Mouse (Mus musculus): ENCODE results near the gene Mtmr14. TPM values are rescaled to one million over a fixed set of nuclear protein-coding genes. Genes with fewer than 3 reads are reported as not detected.

Mtmr14 gene
- polyA plus RNA-seq (2015; fragmentation: Nextera tagmentation; extraction: Ambion mirVana), result 42.5 and 45.4 TPM in 2 replicates

DNA sequence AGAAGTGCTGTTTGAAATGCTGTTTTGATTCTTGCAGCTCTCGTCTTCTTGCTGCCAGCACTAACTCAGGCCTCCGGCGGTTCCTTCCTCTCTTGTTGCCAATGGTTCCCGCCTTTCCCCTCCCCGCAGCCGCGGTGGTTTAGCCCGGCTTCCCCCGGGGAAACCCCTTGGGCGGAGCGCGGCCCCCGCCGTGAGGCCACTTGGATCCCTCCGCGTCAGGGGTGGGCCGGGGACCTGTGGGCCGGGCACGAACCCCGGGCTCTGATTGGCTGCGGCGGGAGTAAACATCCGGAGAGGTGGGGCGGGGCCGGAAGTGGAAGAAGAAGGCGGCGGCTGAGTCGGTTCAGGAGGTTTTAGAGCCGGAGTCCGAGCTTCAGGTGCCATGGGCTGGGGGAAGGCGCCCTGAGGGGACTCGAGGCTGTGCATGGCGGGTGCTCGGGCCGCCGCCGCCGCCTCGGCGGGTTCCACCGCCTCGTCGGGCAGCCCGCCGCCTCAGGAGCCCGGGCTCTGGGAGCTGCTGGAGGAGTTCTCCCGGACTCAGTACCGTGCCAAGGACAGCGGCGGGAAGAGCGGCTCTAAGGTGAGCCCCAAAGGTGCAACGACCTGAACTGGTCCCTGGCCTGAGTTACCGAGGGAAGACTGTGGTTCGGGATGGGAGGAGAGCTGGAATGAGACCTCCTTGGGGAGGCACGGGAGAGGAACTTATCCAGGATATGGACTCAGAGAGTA, at the start of gene Mtmr14:
Mtmr14 (plus strand) TSS at position 302 of the 729 bp plus-strand sequence.
- Histone ChIP-seq H3K27me3 (no peaks in the 10 kb centered on the region), H3K9ac (peak within 1 kb of the TSS; percentile 79), H3K9me3 (replicated peaks) (no peaks in the 10 kb centered on the region), H3K4me1 (peaks cover 20% of the 10 kb centered on the region), H3K36me3 (ENCODE audit: poor library complexity, severe bottlenecking) (peaks cover 24% of the 10 kb centered on the region), H3K4me3 (peak within 1 kb of the TSS; percentile 80), H3K27ac (peak within 1 kb of the TSS; percentile 22; the same call in 1 of the 2 replicates), H3K4me2 (peak within 1 kb of the TSS; percentile 82)
- WGBS, result under 1% methylated on average over 52 of the region's 55 CpGs
- peak; percentile 99 for ATAC-seq

DNA sequence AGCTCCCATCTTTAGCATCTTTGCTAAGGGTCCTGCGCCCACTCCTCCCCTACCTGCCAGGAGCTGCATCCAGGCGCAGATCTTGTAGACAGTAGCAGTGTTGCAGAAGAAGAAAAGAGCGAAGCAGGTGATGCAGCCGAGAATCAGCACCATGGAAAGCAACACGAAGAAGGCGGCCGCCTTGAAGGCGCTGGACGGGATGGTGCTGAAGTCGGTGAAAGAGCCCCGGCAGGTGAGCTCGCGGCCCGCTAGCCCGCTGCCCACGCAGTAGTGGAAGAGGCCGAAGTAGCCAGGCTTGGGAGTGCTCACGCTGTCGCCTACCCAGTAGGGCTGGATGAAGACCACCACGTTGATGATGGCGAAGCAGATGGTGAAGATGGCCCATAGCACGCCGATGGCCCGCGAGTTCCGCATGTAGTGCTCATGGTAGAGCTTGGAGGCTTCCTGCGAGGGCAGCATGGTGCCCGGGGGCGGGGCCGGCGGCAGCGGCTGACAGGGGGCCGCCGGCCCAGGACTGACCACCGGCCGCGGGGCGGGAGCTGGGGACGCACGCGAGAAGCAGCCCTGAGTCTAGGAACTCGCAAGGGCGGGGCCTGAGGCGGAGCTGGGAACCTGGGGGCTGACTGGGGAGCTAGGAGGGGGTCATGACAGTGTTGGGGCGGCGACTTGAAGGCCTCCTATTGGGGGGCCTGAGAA, 43.7 kb upstream of the Mtmr14 start:
- no peak overlapping the region for H3K27ac ChIP-seq
- WGBS, result 3% methylated on average over 46 of the region's 46 CpGs
- peak overlapping the region; percentile 85 for H3K4me3 ChIP-seq
- H3K9ac ChIP-seq, result peak overlapping the region; percentile 91
- H3K4me1 ChIP-seq, result peaks cover 35% of the 10 kb centered on the region
- no peaks in the 10 kb centered on the region for H3K9me3 ChIP-seq (replicated peaks)
- H3K36me3 ChIP-seq (ENCODE audit: poor library complexity, severe bottlenecking), result peaks cover 9% of the 10 kb centered on the region; the same call in 1 of the 2 replicates
- peak; percentile 64 for ATAC-seq
- H3K4me2 ChIP-seq, result peak overlapping the region; percentile 98
- H3K27me3 ChIP-seq, result no peaks in the 10 kb centered on the region

DNA sequence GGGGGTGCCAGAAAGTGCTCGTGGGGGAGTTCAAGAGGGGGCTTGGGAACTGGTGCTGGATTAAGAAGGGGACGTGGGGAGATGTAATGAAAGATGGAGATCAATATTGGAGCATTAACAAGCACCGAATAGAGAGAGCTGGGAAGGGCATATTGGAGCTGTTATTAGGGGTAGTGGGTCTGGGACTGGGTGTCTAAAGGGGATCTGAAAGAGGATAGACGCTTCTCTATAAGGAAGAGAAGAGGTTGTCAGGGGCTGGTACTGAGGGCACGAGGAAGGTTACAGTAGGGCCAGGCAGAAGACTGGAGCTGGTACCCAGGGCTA, 43.2 kb upstream of the Mtmr14 start:
- peak overlapping the region; percentile 98 for H3K4me2 ChIP-seq
- 2% methylated on average over 5 of the region's 5 CpGs for WGBS
- H3K27me3 ChIP-seq, result no peaks in the 10 kb centered on the region
- peak overlapping the region; percentile 91 for H3K9ac ChIP-seq
- H3K36me3 ChIP-seq (ENCODE audit: poor library complexity, severe bottlenecking), result peaks cover 5% of the 10 kb centered on the region; the same call in 1 of the 2 replicates
- H3K4me1 ChIP-seq, result peaks cover 35% of the 10 kb centered on the region
- H3K27ac ChIP-seq, result 0 out of 2 replicates have a peak overlapping the region, but pooled peaks have one; percentile 31
- no peak; the same call in 1 of the 2 replicates for ATAC-seq
- H3K9me3 ChIP-seq (replicated peaks), result no peaks in the 10 kb centered on the region
- peak overlapping the region; percentile 85 for H3K4me3 ChIP-seq

DNA sequence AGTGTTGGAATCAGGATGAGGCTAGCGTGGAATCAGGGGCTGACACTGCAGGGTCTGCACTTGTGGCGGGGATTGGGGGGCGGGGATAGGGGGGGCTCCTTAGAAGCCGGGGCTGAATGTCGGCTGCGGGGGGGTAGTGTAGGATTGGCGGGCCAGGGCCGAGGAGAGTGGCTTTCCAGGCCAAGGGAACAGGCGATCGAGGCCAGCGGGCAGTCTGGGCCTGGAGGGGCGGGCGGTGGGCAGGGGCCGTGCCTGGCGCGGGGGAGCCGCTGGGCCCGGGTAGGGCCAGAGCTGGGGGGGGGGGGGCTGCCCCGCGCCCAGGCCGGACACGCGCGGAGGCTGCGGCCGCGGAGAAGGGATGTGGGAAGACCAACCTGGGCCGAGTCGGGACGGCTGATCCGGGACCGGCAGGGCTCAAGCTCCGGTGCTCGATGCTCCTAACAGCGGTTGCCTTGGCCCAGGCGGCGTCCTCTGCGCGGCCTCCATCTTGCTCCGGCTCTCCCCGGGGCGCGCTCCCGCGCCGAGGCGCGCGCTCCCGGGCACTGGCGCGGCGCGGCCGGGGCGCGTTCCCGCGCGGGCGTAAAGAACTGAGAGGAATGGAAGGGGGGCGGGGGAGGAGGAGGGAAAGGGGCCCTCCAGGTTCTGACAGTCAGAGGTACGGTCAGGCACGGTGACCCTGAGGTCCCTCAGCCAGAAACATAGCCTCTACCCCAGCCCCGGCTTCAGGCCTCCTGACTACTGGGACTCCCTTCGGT, 42.6 kb upstream of the Mtmr14 start, which contains the start of gene Lhfpl4:
Lhfpl4 (minus strand) TSS at position 544 of the 755 bp plus-strand sequence.
- ATAC-seq, result peak; percentile 83
- Histone ChIP-seq H3K9ac (peak within 1 kb of the TSS; percentile 91), H3K36me3 (ENCODE audit: poor library complexity, severe bottlenecking) (peaks cover 5% of the 10 kb centered on the region; the same call in 1 of the 2 replicates), H3K4me3 (peak within 1 kb of the TSS; percentile 85), H3K4me1 (peaks cover 35% of the 10 kb centered on the region), H3K9me3 (replicated peaks) (no peaks in the 10 kb centered on the region), H3K4me2 (peak within 1 kb of the TSS; percentile 98), H3K27ac (peak within 1 kb of the TSS; percentile 31), H3K27me3 (no peaks in the 10 kb centered on the region)
- 2% methylated on average over 52 of the region's 66 CpGs for WGBS

DNA sequence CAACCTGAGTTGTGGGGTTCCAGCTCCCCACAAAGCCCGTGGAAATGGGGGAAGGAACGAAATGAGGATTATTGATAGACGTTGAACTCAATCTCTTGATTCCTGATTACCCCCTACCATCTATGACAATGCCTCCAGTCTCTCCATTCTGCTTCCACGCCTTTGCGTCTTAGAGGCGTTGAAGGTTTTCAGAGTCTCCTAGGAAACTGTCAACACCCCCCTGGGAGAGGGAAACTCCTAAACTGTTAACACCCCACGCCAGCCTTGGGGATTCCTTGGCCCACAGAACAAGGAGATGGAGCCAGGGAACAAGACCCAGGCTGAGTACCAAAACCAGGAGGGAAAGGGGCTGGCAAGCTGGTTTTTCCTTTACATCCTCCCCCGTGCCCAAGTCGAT, 42.0 kb upstream of the Mtmr14 start:
- peak overlapping the region; percentile 91 for H3K9ac ChIP-seq
- H3K27me3 ChIP-seq, result no peaks in the 10 kb centered on the region
- H3K4me1 ChIP-seq, result peaks cover 35% of the 10 kb centered on the region
- peaks cover 5% of the 10 kb centered on the region; the same call in 1 of the 2 replicates for H3K36me3 ChIP-seq (ENCODE audit: poor library complexity, severe bottlenecking)
- H3K4me2 ChIP-seq, result peak overlapping the region; percentile 98
- ATAC-seq, result peak; percentile 46
- H3K4me3 ChIP-seq, result peak overlapping the region; percentile 85
- H3K27ac ChIP-seq, result no peak overlapping the region
- 12% methylated on average over 9 of the region's 9 CpGs for WGBS
- no peaks in the 10 kb centered on the region for H3K9me3 ChIP-seq (replicated peaks)

DNA sequence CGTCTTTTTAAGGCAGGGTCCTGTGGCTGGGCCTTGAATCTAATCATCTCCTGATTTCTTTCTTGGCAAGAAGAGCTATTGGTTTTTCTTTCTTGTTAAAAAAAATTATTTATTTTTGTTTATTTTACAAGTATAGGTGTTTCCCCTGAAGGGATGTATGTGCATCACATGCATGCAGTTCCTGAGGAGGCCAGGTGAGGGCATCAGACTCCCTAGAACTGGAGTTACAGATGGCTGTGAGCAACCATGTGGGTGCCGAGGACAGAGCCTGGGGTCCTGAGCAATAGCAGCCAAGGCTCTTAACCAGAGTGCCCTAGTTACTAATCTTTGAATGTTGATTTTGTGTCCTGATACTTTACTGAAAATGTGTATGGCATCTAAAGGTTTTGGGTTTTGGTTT, 21.4 kb upstream of the Mtmr14 start:
- no peak for ATAC-seq
- Histone ChIP-seq H3K27me3 (no peaks in the 10 kb centered on the region), H3K4me1 (no peaks in the 10 kb centered on the region), H3K4me3 (no peak overlapping the region), H3K27ac (no peak overlapping the region), H3K9me3 (replicated peaks) (no peaks in the 10 kb centered on the region), H3K4me2 (no peak overlapping the region), H3K36me3 (ENCODE audit: poor library complexity, severe bottlenecking) (no peaks in the 10 kb centered on the region), H3K9ac (no peak overlapping the region)
- WGBS, result 67% methylated on average over 2 of the region's 2 CpGs

DNA sequence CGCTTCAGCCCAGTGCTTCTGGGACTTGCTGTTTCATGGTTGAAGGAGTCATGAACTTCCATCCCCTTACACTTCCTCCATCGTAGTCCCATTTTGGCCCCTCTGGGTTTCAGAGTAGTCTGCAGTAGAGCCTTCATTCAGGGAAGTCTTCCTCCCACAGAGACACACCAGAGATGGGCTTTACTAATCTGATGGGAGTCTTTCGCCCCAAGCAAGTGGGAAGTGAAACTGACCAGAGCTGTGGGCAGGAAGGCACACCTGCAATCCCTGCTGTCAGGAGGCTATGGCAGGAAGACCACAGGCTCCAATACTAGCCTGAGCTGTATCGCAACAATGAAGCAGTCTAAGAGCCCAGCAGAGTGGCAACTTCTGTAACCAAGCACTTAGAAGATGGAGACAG, 11.8 kb upstream of the Mtmr14 start:
- peaks cover 4% of the 10 kb centered on the region; the same call in 1 of the 2 replicates for H3K27me3 ChIP-seq
- ATAC-seq, result no peak
- H3K4me1 ChIP-seq, result no peaks in the 10 kb centered on the region
- H3K4me2 ChIP-seq, result no peak overlapping the region
- WGBS, result 80% methylated on average over 4 of the region's 4 CpGs
- no peak overlapping the region for H3K9ac ChIP-seq
- no peaks in the 10 kb centered on the region for H3K9me3 ChIP-seq (replicated peaks)
- H3K27ac ChIP-seq, result no peak overlapping the region
- no peaks in the 10 kb centered on the region for H3K36me3 ChIP-seq (ENCODE audit: poor library complexity, severe bottlenecking)
- no peak overlapping the region for H3K4me3 ChIP-seq

DNA sequence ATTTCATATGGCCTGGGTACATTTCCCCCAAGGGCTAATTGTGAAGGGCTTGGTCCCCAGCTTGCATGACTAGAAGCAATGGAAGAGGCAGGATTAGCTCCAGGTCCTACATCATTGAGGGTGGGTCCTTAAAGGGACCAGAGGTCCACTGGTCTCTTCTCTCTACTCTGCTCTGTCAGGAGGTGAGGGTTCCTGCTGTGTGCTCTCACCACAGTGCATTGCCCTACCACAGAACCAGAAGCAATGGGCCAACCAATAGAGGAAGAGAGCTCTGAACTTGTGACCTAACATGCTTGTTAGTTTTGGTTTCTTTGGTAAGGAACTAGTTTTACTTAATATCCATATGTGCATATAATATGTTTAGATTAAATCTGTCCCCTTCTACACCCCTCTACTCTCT, 10.9 kb upstream of the Mtmr14 start:
- ATAC-seq, result no peak
- Histone ChIP-seq H3K4me3 (no peak overlapping the region), H3K4me2 (no peak overlapping the region), H3K9me3 (replicated peaks) (no peaks in the 10 kb centered on the region), H3K27me3 (peaks cover 4% of the 10 kb centered on the region; the same call in 1 of the 2 replicates), H3K36me3 (ENCODE audit: poor library complexity, severe bottlenecking) (no peaks in the 10 kb centered on the region), H3K4me1 (no peaks in the 10 kb centered on the region), H3K27ac (no peak overlapping the region), H3K9ac (no peak overlapping the region)

DNA sequence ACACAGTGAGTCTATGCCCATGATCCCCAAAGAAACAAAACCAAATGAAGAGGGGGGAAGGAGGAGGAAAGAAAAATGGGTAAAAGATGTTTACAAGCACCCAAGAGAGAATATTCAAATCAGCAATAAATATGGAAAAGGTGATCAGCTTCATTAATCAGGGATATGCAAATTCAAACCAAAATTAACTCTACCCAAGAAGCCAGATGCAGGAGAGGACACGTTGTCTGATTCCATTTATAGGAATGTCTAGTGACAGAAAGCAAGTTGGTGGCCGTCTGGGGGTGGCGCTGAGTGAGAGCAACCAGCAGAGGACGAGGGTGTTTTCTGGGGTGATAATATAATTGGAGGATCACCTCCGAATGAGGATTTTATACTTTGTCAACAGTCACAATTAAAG, 2.5 kb upstream of the Mtmr14 start:
- no peak overlapping the region for H3K4me3 ChIP-seq
- no peak overlapping the region for H3K27ac ChIP-seq
- no peak for ATAC-seq
- no peak overlapping the region for H3K9ac ChIP-seq
- no peaks in the 10 kb centered on the region for H3K9me3 ChIP-seq (replicated peaks)
- WGBS, result 71% methylated on average over 5 of the region's 5 CpGs
- no peaks in the 10 kb centered on the region for H3K27me3 ChIP-seq
- peaks cover 6% of the 10 kb centered on the region for H3K36me3 ChIP-seq (ENCODE audit: poor library complexity, severe bottlenecking)
- no peak overlapping the region for H3K4me2 ChIP-seq
- H3K4me1 ChIP-seq, result peaks cover 20% of the 10 kb centered on the region

DNA sequence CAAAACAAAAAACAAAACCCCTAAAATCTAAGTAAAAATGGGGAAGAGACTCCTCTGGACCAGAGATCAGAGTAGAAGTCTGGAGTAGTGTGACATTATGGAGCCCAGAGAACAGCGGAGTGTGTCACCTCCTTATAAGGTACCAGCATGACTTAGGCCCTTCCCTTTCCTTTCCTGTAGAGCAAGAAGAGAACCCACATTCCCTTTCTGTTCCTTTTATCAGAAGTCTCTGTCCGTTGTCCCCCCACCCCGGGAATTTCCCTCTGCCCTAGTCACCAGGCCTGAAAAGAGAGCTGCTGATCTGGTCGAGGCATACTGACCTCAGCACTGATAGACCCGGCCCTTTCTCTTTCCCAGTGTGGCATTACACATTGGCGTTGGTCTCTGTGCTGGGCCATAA, 799 bp downstream of the Mtmr14 start:
- WGBS, result 45% methylated on average over 6 of the region's 6 CpGs
- H3K9ac ChIP-seq, result peak overlapping the region; percentile 79
- ATAC-seq, result no peak

DNA sequence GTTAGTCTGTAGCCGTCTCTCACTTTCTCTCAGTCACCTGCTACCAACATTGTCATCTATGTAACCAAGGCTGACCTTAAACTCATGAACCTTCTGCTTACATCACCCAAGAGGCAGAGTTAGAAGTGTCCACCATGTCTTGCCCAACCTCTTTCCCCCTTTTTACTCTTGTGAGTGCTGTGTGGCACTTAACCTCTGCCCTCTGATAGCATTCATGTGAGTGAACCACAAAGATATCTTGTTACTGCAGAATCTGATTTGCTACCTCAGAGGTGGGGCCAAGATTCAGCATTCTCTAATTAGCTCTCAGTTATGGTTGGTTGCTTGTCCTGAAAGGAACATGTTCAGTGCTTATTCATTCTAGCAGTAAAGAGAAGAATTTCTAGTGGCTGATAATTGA, 5.1 kb downstream of the Mtmr14 start:
- Histone ChIP-seq H3K27me3 (no peaks in the 10 kb centered on the region), H3K9me3 (replicated peaks) (no peaks in the 10 kb centered on the region), H3K9ac (no peak overlapping the region), H3K27ac (no peak overlapping the region), H3K4me1 (peaks cover 21% of the 10 kb centered on the region), H3K4me3 (no peak overlapping the region), H3K36me3 (ENCODE audit: poor library complexity, severe bottlenecking) (peaks cover 42% of the 10 kb centered on the region), H3K4me2 (no peak overlapping the region)
- WGBS, result 73% methylated on average over 1 of the region's 1 CpGs
- no peak for ATAC-seq

More for the DNA sequence above, 799 bp downstream of the Mtmr14 start:
- peak overlapping the region; percentile 80 for H3K4me3 ChIP-seq
- H3K4me2 ChIP-seq, result peak overlapping the region; percentile 82
- no peaks in the 10 kb centered on the region for H3K9me3 ChIP-seq (replicated peaks)
- peaks cover 31% of the 10 kb centered on the region for H3K36me3 ChIP-seq (ENCODE audit: poor library complexity, severe bottlenecking)
- peaks cover 25% of the 10 kb centered on the region for H3K4me1 ChIP-seq
- no peak overlapping the region for H3K27ac ChIP-seq
- H3K27me3 ChIP-seq, result no peaks in the 10 kb centered on the region

DNA sequence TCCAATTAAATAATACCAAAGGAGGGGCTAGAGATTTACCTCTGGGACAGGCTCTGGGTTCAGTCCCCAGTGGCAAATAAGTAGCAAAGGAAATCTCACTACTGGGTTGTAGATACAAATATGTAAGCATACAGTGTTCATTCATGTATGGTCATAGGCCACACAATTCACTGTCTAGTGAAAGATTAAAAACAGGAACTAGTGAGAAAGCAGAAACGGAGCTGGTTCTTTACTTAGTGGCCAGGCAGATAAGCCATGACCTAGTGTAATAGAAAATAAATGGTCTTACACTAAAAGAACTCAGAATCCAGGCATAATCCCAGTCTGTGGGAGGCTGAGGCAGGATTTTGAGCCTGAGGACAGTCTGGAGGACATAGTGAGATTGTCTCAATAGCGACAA, 7.9 kb downstream of the Mtmr14 start:
- Histone ChIP-seq H3K27ac (no peak overlapping the region), H3K4me3 (no peak overlapping the region), H3K9me3 (replicated peaks) (no peaks in the 10 kb centered on the region), H3K4me2 (no peak overlapping the region), H3K36me3 (ENCODE audit: poor library complexity, severe bottlenecking) (peaks cover 44% of the 10 kb centered on the region), H3K9ac (no peak overlapping the region), H3K27me3 (no peaks in the 10 kb centered on the region), H3K4me1 (0 out of 2 replicates have a peak, but pooled peaks cover 6% of the 10 kb centered on the region)
- WGBS, result 98% methylated on average over 2 of the region's 2 CpGs
- ATAC-seq, result no peak

All from forebrain, embryonic 13.5 days (tissue).